Mouse (Mus musculus) cortical plate, adult 2 months (tissue): ENCODE measurements around the gene Phf21a.

Source experiments
- CTCF ChIP-seq: fragments of 200-500 bp; IDR thresholded peaks from 2 replicates; pipeline ENCODE4 v1.5.1; 2011; ENCODE audit warnings: mild to moderate bottlenecking, control low read depth, low read length; ENCODE audit not compliant: insufficient read depth; ENCODE audit errors: extremely low read depth
- POLR2A ChIP-seq: fragments of 200-500 bp; IDR thresholded peaks from 2 replicates; pipeline ENCODE4 v1.6.1; 2011; ENCODE audit warnings: mild to moderate bottlenecking, low read length, control low read depth; ENCODE audit not compliant: insufficient read depth; ENCODE audit errors: extremely low read depth

DNA sequence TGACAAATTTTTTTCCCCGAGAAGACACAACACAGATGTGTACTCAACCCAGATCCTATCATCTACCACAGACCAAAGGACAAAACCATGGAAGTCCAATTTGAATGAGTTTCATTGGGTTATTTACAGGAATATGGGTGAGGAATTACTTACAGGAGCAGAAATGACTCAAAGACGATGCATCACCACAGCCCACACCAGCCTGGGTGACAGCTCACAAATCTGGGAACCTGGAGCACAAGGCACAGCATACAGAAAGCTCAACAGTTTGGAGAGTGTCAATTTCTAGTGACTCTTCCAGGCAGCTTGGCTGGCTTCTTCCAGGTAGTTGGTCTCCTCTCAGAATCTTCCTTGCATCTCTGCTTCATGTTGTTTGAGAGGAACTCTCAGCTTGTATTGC, 154.8 kb downstream of the Phf21a start:
- no peak for TF ChIP-seq POLR2A
- no peak for TF ChIP-seq CTCF
